Mouse (Mus musculus): ENCODE results near the gene Chst10.

Gene Chst10

DNA sequence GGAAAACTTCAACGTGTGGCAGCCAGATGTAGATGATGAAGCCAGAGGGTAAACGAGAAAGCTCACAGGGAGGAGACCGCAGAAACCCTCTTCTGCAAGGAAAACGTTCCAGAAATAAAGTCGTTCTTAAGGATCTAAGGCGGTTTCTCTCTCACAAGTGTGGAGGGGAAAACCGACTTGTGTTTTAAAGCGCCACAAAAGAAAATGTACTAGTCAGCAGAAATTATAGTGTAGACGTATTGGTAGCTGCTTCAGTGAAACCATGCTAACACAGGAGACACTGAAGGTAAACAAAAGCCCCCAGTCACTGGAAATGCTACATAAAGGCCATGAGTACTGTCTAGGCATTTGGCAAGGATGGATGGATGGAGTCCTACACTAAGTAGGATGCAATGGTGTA, 80.7 kb downstream of the Chst10 start:
- no peak for DNase-seq (ENCODE audit: low spot score in 2 of 2)

DNA sequence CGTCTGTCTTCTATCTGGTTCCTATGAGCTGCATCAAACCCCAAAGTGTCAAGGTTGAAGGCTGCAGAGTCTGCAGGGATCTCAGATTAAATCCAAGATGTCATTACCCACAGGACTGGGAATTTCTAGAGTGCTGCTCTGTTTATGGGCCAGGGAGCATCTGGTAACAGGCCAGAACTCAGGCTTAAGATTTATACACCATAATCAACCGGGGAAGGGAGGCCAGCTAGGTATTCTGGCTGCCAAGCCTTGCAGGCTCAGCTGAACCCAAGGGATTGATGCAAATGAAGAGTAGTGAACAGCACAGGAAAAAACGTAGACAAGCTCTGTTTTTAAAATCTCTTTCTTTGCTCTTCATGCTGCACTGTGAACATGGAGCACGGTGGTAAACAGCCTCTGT, 81.7 kb downstream of the Chst10 start:
- no peak for DNase-seq (ENCODE audit: low spot score in 2 of 2)

Measured in spleen, postnatal 4 days (tissue).